Mouse (Mus musculus) erythroblast, embryonic 14.5 days (primary cell): ENCODE data around the gene Napa. TPM values are rescaled to one million over a fixed set of nuclear protein-coding genes. Genes with fewer than 3 reads are reported as not detected.

Experiments
- H3K27me3 ChIP-seq: 2 replicates; pipeline ENCODE4 v1.6.1; 2012; ENCODE audit warnings: inconsistent platforms; ENCODE audit not compliant: control insufficient read depth
- H3K36me3 ChIP-seq: 2 replicates; pipeline ENCODE4 v1.6.1; 2012; ENCODE audit warnings: mild to moderate bottlenecking, inconsistent platforms; ENCODE audit not compliant: control insufficient read depth
- H3K4me1 ChIP-seq: 2 replicates; pipeline ENCODE4 v1.6.1; 2012; ENCODE audit warnings: inconsistent platforms; ENCODE audit not compliant: control insufficient read depth
- H3K4me3 ChIP-seq: replicated peaks from 2 replicates; pipeline ENCODE3; 2012; ENCODE audit warnings: moderate library complexity, mild to moderate bottlenecking, inconsistent platforms
- H3K9me3 ChIP-seq: 2 replicates; pipeline ENCODE4 v1.6.1; 2012; ENCODE audit warnings: low read length, inconsistent platforms, mixed read lengths; ENCODE audit not compliant: control insufficient read depth
- GATA1 ChIP-seq: IDR thresholded peaks from 2 replicates; pipeline ENCODE4 v1.6.1; 2012; ENCODE audit warnings: low read length, inconsistent platforms, mixed read lengths
- TAL1 ChIP-seq: IDR thresholded peaks from 3 replicates; pipeline ENCODE4 v1.6.1; 2012; ENCODE audit warnings: low read length, inconsistent platforms, mixed read lengths
- polyA plus RNA-seq: library from polyadenylated mRNA; stranded (reverse); fragments of >175 nt; gene quantifications from 2 replicates; pipeline ENCODE4 v1.2.3, GENCODE M21; 2012

Napa gene
- polyA plus RNA-seq, 1 experiment: 85.6 TPM

GRCm38 (mm10) chr7:16104611-16105388 is 6.5 kb downstream of the Napa start:
- H3K4me1 ChIP-seq: peaks cover 55% of the 10 kb centered on the region
- H3K9me3 ChIP-seq: no peaks in the 10 kb centered on the region
- H3K4me3 ChIP-seq: no peak overlapping the region
- TF ChIP-seq GATA1 (no peak), TAL1 (no peak)
- H3K27me3 ChIP-seq: no peaks in the 10 kb centered on the region
- H3K36me3 ChIP-seq: peaks cover 100% of the 10 kb centered on the region

DNA sequence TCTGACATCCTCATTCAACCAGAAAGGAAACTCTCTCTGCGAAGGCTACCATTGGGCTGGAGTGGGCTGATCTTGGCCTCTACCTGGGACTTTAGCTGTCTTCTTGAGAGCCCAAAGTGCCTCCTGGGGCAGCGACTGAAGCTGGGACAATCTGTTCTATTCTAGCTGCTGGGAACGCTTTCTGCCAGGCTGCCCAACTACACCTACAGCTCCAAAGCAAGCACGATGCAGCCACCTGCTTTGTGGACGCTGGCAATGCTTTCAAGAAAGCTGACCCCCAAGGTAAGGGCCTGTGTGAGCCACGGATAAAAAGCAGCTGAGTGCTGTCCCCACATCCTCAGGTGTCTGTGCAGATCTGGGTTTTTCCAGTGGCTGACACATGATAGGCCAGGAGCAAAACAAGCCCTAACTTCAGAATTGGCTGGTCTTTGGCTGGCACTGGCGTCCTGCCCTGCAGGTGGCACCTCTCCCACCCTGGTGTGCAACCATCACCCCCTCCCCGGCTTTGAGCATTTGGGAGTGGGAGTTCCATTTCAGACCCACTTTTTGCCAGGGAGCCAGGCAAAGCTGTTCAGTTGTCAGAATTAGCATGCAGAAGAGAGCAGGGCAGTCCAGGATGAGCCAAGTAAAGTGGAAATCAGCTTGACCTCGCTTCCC is 10.8 kb downstream of the Napa start:
- TF ChIP-seq GATA1 (no peak), TAL1 (no peak)
- H3K36me3 ChIP-seq: peaks cover 100% of the 10 kb centered on the region
- H3K27me3 ChIP-seq: no peaks in the 10 kb centered on the region
- peaks cover 29% of the 10 kb centered on the region for H3K4me1 ChIP-seq
- no peaks in the 10 kb centered on the region for H3K9me3 ChIP-seq
- no peak overlapping the region for H3K4me3 ChIP-seq

GRCm38 (mm10) chr7:16110158-16110557 is 11.9 kb downstream of the Napa start:
- Histone ChIP-seq H3K36me3 (peaks cover 100% of the 10 kb centered on the region), H3K9me3 (no peaks in the 10 kb centered on the region), H3K27me3 (no peaks in the 10 kb centered on the region), H3K4me3 (no peak overlapping the region), H3K4me1 (peaks cover 19% of the 10 kb centered on the region)
- TF ChIP-seq GATA1 (no peak), TAL1 (no peak)

DNA sequence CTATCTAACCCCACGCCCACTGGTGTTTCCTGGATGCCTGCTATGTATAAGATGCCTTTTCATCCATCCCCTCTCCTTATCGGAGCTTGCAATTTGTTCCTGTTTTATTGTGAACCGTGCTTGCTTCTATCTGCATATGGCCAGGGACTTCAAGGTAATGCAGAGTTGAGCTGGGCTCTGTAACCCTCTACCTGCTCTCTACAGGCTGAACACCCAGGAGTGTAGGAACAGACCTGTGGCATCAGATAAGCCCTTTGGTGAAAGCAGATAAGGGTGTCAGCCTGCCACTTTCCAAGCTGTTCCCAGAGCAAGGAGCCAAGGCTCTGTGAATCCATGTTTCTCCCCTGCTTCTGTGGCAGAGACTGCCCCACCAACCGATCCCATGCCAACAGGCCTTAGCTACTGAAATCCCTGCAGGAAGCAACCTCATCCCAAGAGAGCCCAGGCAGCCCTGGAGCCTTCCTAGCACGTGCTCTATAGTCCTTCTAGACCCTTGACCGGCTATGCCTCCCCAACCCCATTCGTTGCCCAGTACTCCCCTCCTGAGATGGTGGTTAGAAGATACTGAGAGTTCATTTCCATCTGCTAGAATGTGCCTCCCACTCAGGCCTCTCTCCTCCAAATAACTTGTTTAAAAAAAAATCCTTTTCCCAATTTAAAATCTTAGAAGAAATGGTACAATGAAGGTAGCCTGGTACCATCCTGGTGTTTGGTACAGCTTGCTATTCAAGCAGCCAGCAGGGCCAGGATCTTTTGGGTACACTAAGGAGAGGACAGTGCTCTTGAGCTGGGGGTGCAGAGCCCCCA is 13.2 kb downstream of the Napa start:
- H3K4me3 ChIP-seq: no peak overlapping the region
- H3K4me1 ChIP-seq: peaks cover 15% of the 10 kb centered on the region
- no peaks in the 10 kb centered on the region for H3K9me3 ChIP-seq
- TF ChIP-seq GATA1 (peak; percentile 35; the same call in 1 of the 2 replicates), TAL1 (no peak)
- H3K36me3 ChIP-seq: peaks cover 100% of the 10 kb centered on the region
- H3K27me3 ChIP-seq: no peaks in the 10 kb centered on the region

DNA sequence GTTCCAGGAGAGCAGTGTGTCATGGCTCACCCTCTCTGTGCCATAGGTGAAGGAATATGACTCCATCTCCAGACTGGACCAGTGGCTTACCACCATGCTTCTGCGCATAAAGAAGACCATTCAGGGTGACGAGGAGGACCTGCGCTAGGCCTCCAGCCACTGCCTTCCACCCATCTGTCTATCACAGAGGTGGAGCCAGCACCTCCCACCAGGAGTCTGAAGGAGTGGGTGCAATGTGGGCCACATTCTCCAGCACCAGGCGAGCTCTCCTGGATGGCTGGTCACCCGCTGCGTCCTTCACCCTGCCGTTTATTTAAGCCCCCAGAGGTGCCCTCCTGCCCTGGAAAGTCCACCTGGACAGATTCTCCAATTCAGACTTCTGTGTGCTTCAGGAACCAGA is 18.2 kb downstream of the Napa start:
- Histone ChIP-seq H3K9me3 (no peaks in the 10 kb centered on the region), H3K4me1 (peaks cover 23% of the 10 kb centered on the region), H3K4me3 (no peak overlapping the region), H3K27me3 (no peaks in the 10 kb centered on the region), H3K36me3 (peaks cover 73% of the 10 kb centered on the region)
- no peak for TF ChIP-seq TAL1

DNA sequence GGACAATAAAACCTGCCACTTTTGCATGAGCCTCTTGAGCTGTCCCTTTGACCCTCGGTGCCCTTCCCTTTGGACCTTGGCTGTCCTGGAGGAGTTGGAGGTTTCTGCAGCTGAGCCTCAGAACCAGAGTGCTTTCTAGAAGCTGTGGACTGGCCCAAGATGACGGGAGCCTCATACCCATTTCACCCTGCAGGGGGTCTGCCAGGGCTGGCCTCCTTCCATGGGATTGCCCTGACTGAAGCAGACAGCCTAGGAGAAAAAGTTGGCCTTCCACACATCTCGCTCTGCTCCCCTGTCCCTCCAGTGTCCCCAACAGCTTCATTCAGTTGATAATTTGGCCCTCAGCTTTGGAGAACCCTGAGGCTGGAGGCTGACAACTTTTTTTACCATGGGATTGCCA is 18.8 kb downstream of the Napa start:
- no peak overlapping the region for H3K4me3 ChIP-seq
- no peaks in the 10 kb centered on the region for H3K9me3 ChIP-seq
- H3K4me1 ChIP-seq: peaks cover 23% of the 10 kb centered on the region
- H3K27me3 ChIP-seq: no peaks in the 10 kb centered on the region
- TF ChIP-seq TAL1: no peak
- H3K36me3 ChIP-seq: peaks cover 66% of the 10 kb centered on the region

- Histone ChIP-seq H3K9me3 (no peaks in the 10 kb centered on the region), H3K4me3 (peak within 1 kb of the TSS; percentile 78), H3K4me1 (peaks cover 23% of the 10 kb centered on the region), H3K27me3 (no peaks in the 10 kb centered on the region), H3K36me3 (peaks cover 40% of the 10 kb centered on the region)
- TF ChIP-seq TAL1: no peak
- no peak for TF ChIP-seq GATA1
Measured at GRCm38 (mm10) chr7:16119569-16120261, 21.5 kb downstream of the Napa start, which contains the start of gene Kptn. Gene Kptn (plus strand): TSS chr7:16119895.

- peak overlapping the region; percentile 78 for H3K4me3 ChIP-seq
- peaks cover 23% of the 10 kb centered on the region for H3K4me1 ChIP-seq
- TF ChIP-seq GATA1 (no peak), TAL1 (no peak)
- H3K9me3 ChIP-seq: no peaks in the 10 kb centered on the region
- no peaks in the 10 kb centered on the region for H3K27me3 ChIP-seq
- H3K36me3 ChIP-seq: peaks cover 37% of the 10 kb centered on the region
Measured at GRCm38 (mm10) chr7:16120262-16120600, 22.0 kb downstream of the Napa start.
